Mouse (Mus musculus): ENCODE measurements around the gene Phlpp1. TPM values are rescaled to one million over a fixed set of nuclear protein-coding genes. Genes with fewer than 3 reads are reported as not detected.

The Phlpp1 gene
- total and polyA plus RNA-seq, 2 experiments from 2014 or later, result 3.9 to 15.2 TPM

DNA sequence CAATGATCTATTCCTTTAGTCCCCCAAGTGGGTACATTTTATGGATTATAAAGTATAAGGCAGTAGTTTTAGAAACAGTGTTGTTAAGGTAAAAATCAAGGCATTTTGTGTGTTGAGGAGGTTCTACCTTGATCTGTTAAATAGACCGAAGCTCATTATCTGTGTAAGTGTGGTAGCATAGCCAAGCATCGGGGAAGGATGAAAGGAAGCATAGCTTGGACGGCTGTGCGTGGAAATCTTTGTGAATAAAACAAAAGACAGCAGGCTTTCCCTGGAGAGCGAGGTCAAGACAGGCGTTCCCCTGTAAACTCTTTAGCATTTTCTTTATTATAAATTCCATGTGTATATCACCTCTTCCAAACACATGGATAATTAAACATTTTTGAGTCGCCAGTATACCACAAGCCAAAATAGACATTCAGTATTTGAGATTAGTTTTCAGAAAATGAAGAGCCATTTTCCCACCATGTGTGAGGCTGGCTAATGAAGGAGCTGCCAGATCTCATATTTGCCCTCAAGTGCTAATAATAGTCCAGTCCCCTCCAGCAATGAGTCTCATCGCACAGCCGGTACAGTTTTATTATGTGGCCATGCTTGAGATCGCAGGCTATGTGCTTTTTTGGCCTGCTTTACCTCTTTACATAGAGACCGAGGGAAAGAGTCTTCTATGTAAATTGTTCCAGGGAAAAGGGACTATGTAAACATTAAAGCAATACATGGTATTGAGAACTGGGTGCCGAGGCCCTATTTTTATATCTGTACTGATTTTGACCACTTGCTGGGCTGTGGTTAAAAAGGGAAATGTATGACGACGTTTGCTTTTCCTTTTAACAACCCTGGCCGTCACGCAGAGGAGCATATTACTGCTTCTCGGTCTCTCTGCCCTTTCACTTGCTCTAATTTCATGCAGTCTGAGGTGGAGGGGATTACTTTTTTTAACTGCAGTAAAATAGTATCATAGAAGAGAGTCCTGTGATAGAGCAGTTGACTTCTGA is 22.9 kb upstream of the Phlpp1 start:
- Histone ChIP-seq H3K9me3 (replicated peaks; ENCODE audit: control insufficient read depth, low read length) (no peaks in the 10 kb centered on the region), H3K36me3 (replicated peaks; ENCODE audit: control insufficient read depth, insufficient read depth, low read length) (no peaks in the 10 kb centered on the region), H3K27me3 (ENCODE audit: control insufficient read depth, insufficient read depth, low read length) (no peaks in the 10 kb centered on the region), H3K27ac (ENCODE audit: low read depth) (peak overlapping the region; percentile 70), H3K4me2 (ENCODE audit: low read depth, low read length) (peak overlapping the region; percentile 38; the same call in 1 of the 2 replicates), H3K9ac (replicated peaks; ENCODE audit: low read depth, low read length) (no peak overlapping the region), H3K4me3 (ENCODE audit: low read depth, low read length) (no peak overlapping the region), H3K4me1 (ENCODE audit: control insufficient read depth, insufficient read depth) (no peaks in the 10 kb centered on the region)
- no peak for TF ChIP-seq EP300 (IDR thresholded peaks at IDR 0.05; ENCODE audit: low read depth)
- no peak for TF ChIP-seq CTCF (IDR thresholded peaks at IDR 0.05; ENCODE audit: low read depth)
- ATAC-seq (ENCODE audit: insufficient read depth, low read depth) (peak; percentile 64; the same call in 1 of the 2 replicates), DNase-seq (ENCODE audit: low spot score) (peak; percentile 57)
- 47% methylated on average over 17 of the region's 17 CpGs for WGBS

DNA sequence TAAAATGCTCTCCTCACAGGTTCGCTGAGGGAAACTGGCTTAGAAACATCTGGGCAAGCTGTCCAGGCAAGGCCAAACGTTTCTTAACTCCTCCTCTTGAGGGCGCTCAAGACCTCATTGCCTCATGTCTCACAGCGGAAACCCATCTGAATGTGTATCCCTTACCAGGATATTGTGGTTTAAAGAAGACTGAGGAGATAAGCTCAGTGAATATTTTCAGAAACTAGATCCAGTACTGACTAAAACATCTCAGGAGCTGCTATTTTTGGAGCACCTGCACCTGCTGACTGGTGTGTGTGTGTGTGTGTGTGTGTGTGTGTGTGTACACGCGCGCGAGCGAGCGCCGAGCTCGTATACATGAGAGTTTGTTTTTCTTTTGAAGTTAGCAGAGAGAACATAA is 19.7 kb upstream of the Phlpp1 start:
- Histone ChIP-seq H3K27me3 (ENCODE audit: control insufficient read depth, insufficient read depth, low read length) (no peaks in the 10 kb centered on the region), H3K4me1 (ENCODE audit: control insufficient read depth, insufficient read depth) (no peaks in the 10 kb centered on the region), H3K4me3 (ENCODE audit: low read depth, low read length) (no peak overlapping the region), H3K9me3 (replicated peaks; ENCODE audit: control insufficient read depth, low read length) (no peaks in the 10 kb centered on the region), H3K27ac (ENCODE audit: low read depth) (no peak overlapping the region), H3K36me3 (replicated peaks; ENCODE audit: control insufficient read depth, insufficient read depth, low read length) (no peaks in the 10 kb centered on the region), H3K9ac (replicated peaks; ENCODE audit: low read depth, low read length) (no peak overlapping the region), H3K4me2 (ENCODE audit: low read depth, low read length) (no peak overlapping the region)
- 79% methylated on average over 12 of the region's 12 CpGs for WGBS
- ATAC-seq (ENCODE audit: insufficient read depth, low read depth) (no peak), DNase-seq (ENCODE audit: low spot score) (no peak)
- TF ChIP-seq CTCF (IDR thresholded peaks at IDR 0.05; ENCODE audit: low read depth) (peak; percentile 39), EP300 (IDR thresholded peaks at IDR 0.05; ENCODE audit: low read depth) (no peak)

- Histone ChIP-seq H3K4me2 (ENCODE audit: low read depth, low read length) (no peak overlapping the region), H3K9me3 (replicated peaks; ENCODE audit: control insufficient read depth, low read length) (no peaks in the 10 kb centered on the region), H3K4me1 (ENCODE audit: control insufficient read depth, insufficient read depth) (no peaks in the 10 kb centered on the region), H3K27ac (ENCODE audit: low read depth) (no peak overlapping the region), H3K27me3 (ENCODE audit: control insufficient read depth, insufficient read depth, low read length) (no peaks in the 10 kb centered on the region), H3K9ac (replicated peaks; ENCODE audit: low read depth, low read length) (no peak overlapping the region), H3K4me3 (ENCODE audit: low read depth, low read length) (no peak overlapping the region), H3K36me3 (replicated peaks; ENCODE audit: control insufficient read depth, insufficient read depth, low read length) (no peaks in the 10 kb centered on the region)
- DNase-seq (ENCODE audit: low spot score), result no peak
- no peak for TF ChIP-seq EP300 (IDR thresholded peaks at IDR 0.05; ENCODE audit: low read depth)
- TF ChIP-seq CTCF (IDR thresholded peaks at IDR 0.05; ENCODE audit: low read depth), result no peak
- ATAC-seq (ENCODE audit: insufficient read depth, low read depth), result no peak
Measured at GRCm38 (mm10) chr1:106152742-106153141, 18.8 kb upstream of the Phlpp1 start.

DNA sequence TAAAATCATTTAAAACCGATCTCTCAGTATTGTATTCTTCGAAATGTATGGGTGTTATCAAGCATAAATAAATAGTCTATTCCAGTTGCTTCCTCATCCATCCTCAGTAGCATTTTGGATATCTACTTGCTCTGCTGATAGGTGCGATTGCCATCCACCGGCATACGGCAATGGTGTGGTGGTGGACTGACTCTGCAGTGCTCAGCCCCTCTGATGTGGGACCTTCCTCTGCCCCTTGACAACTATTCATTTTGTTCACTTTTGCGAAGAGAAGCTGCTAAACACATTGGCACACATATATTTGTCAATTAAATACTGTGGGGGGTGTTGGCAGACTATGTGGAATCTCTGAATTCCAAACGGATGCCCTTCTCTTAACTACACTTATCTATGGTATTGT is 17.0 kb upstream of the Phlpp1 start:
- H3K27ac ChIP-seq (ENCODE audit: low read depth), result no peak overlapping the region
- H3K9ac ChIP-seq (replicated peaks; ENCODE audit: low read depth, low read length), result no peak overlapping the region
- WGBS, result 82% methylated on average over 7 of the region's 7 CpGs
- DNase-seq (ENCODE audit: low spot score), result no peak
- TF ChIP-seq CTCF (IDR thresholded peaks at IDR 0.05; ENCODE audit: low read depth) (no peak), EP300 (IDR thresholded peaks at IDR 0.05; ENCODE audit: low read depth) (no peak)
- H3K4me3 ChIP-seq (ENCODE audit: low read depth, low read length), result no peak overlapping the region
- H3K9me3 ChIP-seq (replicated peaks; ENCODE audit: control insufficient read depth, low read length), result no peaks in the 10 kb centered on the region
- no peaks in the 10 kb centered on the region for H3K36me3 ChIP-seq (replicated peaks; ENCODE audit: control insufficient read depth, insufficient read depth, low read length)
- H3K27me3 ChIP-seq (ENCODE audit: control insufficient read depth, insufficient read depth, low read length), result no peaks in the 10 kb centered on the region
- ATAC-seq (ENCODE audit: insufficient read depth, low read depth), result no peak
- H3K4me2 ChIP-seq (ENCODE audit: low read depth, low read length), result no peak overlapping the region
- H3K4me1 ChIP-seq (ENCODE audit: control insufficient read depth, insufficient read depth), result no peaks in the 10 kb centered on the region

DNA sequence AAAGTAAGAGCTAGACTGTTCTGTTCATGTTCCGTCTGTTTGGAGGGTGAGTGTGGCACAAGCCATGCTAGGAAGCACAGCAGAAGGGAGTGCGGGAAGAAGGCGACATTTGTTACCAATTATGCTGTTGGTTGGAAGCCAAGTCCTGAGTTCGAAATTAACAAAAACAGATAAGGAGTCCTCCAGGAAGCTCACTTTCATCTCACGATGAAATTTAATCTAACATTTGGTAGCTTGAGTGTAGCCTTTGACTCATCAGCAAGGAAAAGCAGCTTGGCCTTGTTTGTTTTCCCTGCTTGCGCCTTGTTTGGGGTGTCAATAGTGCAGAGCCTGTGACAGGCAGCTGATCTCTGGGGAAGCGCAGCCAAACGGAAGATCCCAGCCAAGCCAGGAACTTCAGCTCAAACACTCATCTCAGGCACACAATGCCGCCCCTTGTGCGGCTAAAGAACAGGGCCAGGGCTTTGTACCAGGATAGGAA is 16.4 kb upstream of the Phlpp1 start:
- no peak overlapping the region for H3K9ac ChIP-seq (replicated peaks; ENCODE audit: low read depth, low read length)
- H3K9me3 ChIP-seq (replicated peaks; ENCODE audit: control insufficient read depth, low read length), result no peaks in the 10 kb centered on the region
- ATAC-seq (ENCODE audit: insufficient read depth, low read depth) (no peak), DNase-seq (ENCODE audit: low spot score) (no peak)
- 47% methylated on average over 10 of the region's 10 CpGs for WGBS
- H3K4me3 ChIP-seq (ENCODE audit: low read depth, low read length), result no peak overlapping the region
- TF ChIP-seq CTCF (IDR thresholded peaks at IDR 0.05; ENCODE audit: low read depth) (no peak), EP300 (IDR thresholded peaks at IDR 0.05; ENCODE audit: low read depth) (no peak)
- no peak overlapping the region for H3K4me2 ChIP-seq (ENCODE audit: low read depth, low read length)
- H3K36me3 ChIP-seq (replicated peaks; ENCODE audit: control insufficient read depth, insufficient read depth, low read length), result no peaks in the 10 kb centered on the region
- no peak overlapping the region for H3K27ac ChIP-seq (ENCODE audit: low read depth)
- H3K4me1 ChIP-seq (ENCODE audit: control insufficient read depth, insufficient read depth), result no peaks in the 10 kb centered on the region
- H3K27me3 ChIP-seq (ENCODE audit: control insufficient read depth, insufficient read depth, low read length), result no peaks in the 10 kb centered on the region
